Mouse (Mus musculus) stomach, embryonic 16.5 days (tissue): ENCODE data around the gene Wnt1. TPM values are rescaled to one million over a fixed set of nuclear protein-coding genes. Genes with fewer than 3 reads are reported as not detected.

ENCODE experiments used
- ATAC-seq: fragments of 200-750 bp; cut with Nextera tagmentation; 2 replicates; pipeline ENCODE4 v1.8.0; 2017; ENCODE audit warnings: moderate number of reproducible peaks, moderate TSS enrichment; ENCODE audit not compliant: insufficient read depth, low FRiP score
- H3K27ac ChIP-seq: fragments of 300-500 bp; sonication (generic); 2 replicates; pipeline ENCODE4 v1.5.1; 2014; ENCODE audit warnings: low read length
- H3K27me3 ChIP-seq: fragments of 300-500 bp; sonication (generic); 2 replicates; pipeline ENCODE4 v1.6.1; 2014; ENCODE audit warnings: low read length, control low read depth, mixed read lengths; ENCODE audit not compliant: control insufficient read depth, insufficient read depth
- H3K36me3 ChIP-seq: fragments of 300-500 bp; sonication (generic); 2 replicates; pipeline ENCODE4 v1.6.1; 2014; ENCODE audit warnings: low read length; ENCODE audit not compliant: control insufficient read depth, insufficient read depth
- H3K4me1 ChIP-seq: fragments of 300-500 bp; sonication (generic); 2 replicates; pipeline ENCODE4 v1.6.1; 2014; ENCODE audit warnings: low read length, control low read depth, mixed read lengths; ENCODE audit not compliant: control insufficient read depth, insufficient read depth
- H3K4me2 ChIP-seq: fragments of 300-500 bp; sonication (generic); 2 replicates; pipeline ENCODE4 v1.6.1; 2014; ENCODE audit warnings: low read depth, low read length, mixed read lengths
- H3K4me3 ChIP-seq: fragments of 300-500 bp; sonication (generic); replicated peaks from 2 replicates; pipeline ENCODE4 v1.5.1; 2014; ENCODE audit warnings: mild to moderate bottlenecking, low read length
- H3K9ac ChIP-seq: fragments of 300-500 bp; sonication (generic); 2 replicates; pipeline ENCODE4 v1.6.1; 2014; ENCODE audit warnings: low read length
- H3K9me3 ChIP-seq: fragments of 300-500 bp; sonication (generic); replicated peaks from 2 replicates; pipeline ENCODE4 v1.6.1; 2016; ENCODE audit warnings: low read length, control low read depth; ENCODE audit not compliant: control insufficient read depth
- WGBS: fragments of 180-500 bp; shearing (Covaris S2); extraction: QIAGEN DNeasy Blood & Tissue Kit; methylation state at CpG from one replicate; pipeline ENCODE4 v1.1.7; 2014; 5-methylcytosine and 5-hydroxymethylcytosine counted together
- polyA plus RNA-seq: library from polyadenylated mRNA; unstranded; fragments of >200 nt; fragmentation: Nextera tagmentation; extraction: Ambion mirVana; gene quantifications from 2 replicates; pipeline ENCODE4 v1.2.1, GENCODE M21; 2015

Gene Wnt1
- polyA plus RNA-seq, 1 experiment from 2014 or later: not detected

GRCm38 (mm10) chr15:98796803-98797595, 7.3 kb downstream of the Wnt1 start:
- Histone ChIP-seq H3K27ac (no peak overlapping the region), H3K4me2 (no peak overlapping the region), H3K9me3 (no peaks in the 10 kb centered on the region), H3K4me3 (no peak overlapping the region), H3K9ac (no peak overlapping the region), H3K4me1 (peaks cover 12% of the 10 kb centered on the region; the same call in 1 of the 2 replicates), H3K36me3 (no peaks in the 10 kb centered on the region), H3K27me3 (peaks cover 97% of the 10 kb centered on the region)
- no peak for ATAC-seq
- 6% methylated on average over 13 of the region's 13 CpGs for WGBS

GRCm38 (mm10) chr15:98797835-98798492, 8.3 kb downstream of the Wnt1 start:
- peaks cover 5% of the 10 kb centered on the region; the same call in 1 of the 2 replicates for H3K4me1 ChIP-seq
- WGBS: 6% methylated on average over 28 of the region's 28 CpGs
- peaks cover 97% of the 10 kb centered on the region for H3K27me3 ChIP-seq
- no peaks in the 10 kb centered on the region for H3K36me3 ChIP-seq
- no peak overlapping the region for H3K9ac ChIP-seq
- no peak for ATAC-seq
- H3K9me3 ChIP-seq: no peaks in the 10 kb centered on the region
- no peak overlapping the region for H3K4me2 ChIP-seq
- H3K27ac ChIP-seq: no peak overlapping the region
- no peak overlapping the region for H3K4me3 ChIP-seq

DNA sequence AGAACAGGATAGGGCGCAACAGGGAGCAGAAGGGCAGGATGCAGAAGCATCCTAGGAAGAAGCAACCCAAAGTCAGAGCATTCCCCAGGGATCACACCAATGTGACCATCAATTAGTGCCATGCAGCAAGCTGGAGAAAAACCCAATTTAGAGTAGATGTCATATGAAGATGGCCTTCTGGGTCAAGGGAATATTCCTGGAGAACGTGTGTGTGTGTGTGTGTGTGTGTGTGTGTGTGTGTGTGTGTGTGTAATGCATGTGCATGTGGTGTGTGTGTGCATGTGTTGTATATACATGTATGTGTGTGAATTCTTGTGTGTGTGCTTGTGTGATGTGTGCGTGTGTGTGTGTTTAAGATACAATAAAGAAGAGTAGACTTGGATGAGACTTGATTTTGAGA, 9.2 kb downstream of the Wnt1 start:
- 58% methylated on average over 3 of the region's 3 CpGs for WGBS
- Histone ChIP-seq H3K4me1 (no peaks in the 10 kb centered on the region), H3K9me3 (no peaks in the 10 kb centered on the region), H3K27me3 (peaks cover 98% of the 10 kb centered on the region), H3K27ac (no peak overlapping the region), H3K36me3 (no peaks in the 10 kb centered on the region), H3K4me2 (no peak overlapping the region), H3K9ac (no peak overlapping the region), H3K4me3 (no peak overlapping the region)
- ATAC-seq: no peak

DNA sequence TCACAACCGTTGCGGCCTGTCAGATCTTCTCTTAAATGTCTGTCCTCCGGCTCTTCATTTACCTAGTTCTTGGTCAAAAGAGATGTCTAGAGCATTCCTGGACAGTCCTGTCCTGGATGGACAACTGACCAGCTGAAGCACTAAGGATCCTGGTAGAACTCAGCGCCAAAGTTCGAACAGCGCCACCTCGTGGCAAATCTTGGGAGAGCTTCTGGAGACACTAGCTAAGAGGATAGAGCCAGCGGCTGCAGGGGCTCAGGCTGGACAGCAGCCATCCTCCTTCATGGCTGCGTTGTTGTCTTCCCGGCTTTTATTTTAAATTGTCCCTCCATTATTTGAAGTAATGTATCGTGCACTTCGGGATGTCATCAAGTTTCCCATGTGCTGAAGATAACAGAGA, 9.7 kb downstream of the Wnt1 start:
- no peaks in the 10 kb centered on the region for H3K36me3 ChIP-seq
- H3K9ac ChIP-seq: no peak overlapping the region
- H3K4me1 ChIP-seq: no peaks in the 10 kb centered on the region
- H3K4me2 ChIP-seq: no peak overlapping the region
- peak; percentile 48; the same call in 1 of the 2 replicates for ATAC-seq
- WGBS: 10% methylated on average over 12 of the region's 12 CpGs
- no peaks in the 10 kb centered on the region for H3K9me3 ChIP-seq
- peaks cover 98% of the 10 kb centered on the region for H3K27me3 ChIP-seq
- no peak overlapping the region for H3K27ac ChIP-seq
- H3K4me3 ChIP-seq: no peak overlapping the region

- ATAC-seq: no peak
- H3K27ac ChIP-seq: no peak overlapping the region
- no peak overlapping the region for H3K4me3 ChIP-seq
- no peak overlapping the region for H3K4me2 ChIP-seq
- H3K9me3 ChIP-seq: no peaks in the 10 kb centered on the region
- no peaks in the 10 kb centered on the region for H3K36me3 ChIP-seq
- H3K9ac ChIP-seq: no peak overlapping the region
- peaks cover 14% of the 10 kb centered on the region for H3K4me1 ChIP-seq
- WGBS: 8% methylated on average over 8 of the region's 8 CpGs
- H3K27me3 ChIP-seq: peaks cover 98% of the 10 kb centered on the region
Measured at GRCm38 (mm10) chr15:98802926-98803325, 13.3 kb downstream of the Wnt1 start.

GRCm38 (mm10) chr15:98804054-98804453, 14.4 kb downstream of the Wnt1 start:
- Histone ChIP-seq H3K9ac (peak overlapping the region; percentile 35; the same call in 1 of the 2 replicates), H3K36me3 (no peaks in the 10 kb centered on the region), H3K9me3 (no peaks in the 10 kb centered on the region), H3K4me3 (peak overlapping the region; percentile 28), H3K4me1 (peaks cover 17% of the 10 kb centered on the region), H3K27ac (no peak overlapping the region), H3K27me3 (peaks cover 98% of the 10 kb centered on the region), H3K4me2 (peak overlapping the region; percentile 45)
- ATAC-seq: no peak
- WGBS: under 1% methylated on average over 32 of the region's 32 CpGs

DNA sequence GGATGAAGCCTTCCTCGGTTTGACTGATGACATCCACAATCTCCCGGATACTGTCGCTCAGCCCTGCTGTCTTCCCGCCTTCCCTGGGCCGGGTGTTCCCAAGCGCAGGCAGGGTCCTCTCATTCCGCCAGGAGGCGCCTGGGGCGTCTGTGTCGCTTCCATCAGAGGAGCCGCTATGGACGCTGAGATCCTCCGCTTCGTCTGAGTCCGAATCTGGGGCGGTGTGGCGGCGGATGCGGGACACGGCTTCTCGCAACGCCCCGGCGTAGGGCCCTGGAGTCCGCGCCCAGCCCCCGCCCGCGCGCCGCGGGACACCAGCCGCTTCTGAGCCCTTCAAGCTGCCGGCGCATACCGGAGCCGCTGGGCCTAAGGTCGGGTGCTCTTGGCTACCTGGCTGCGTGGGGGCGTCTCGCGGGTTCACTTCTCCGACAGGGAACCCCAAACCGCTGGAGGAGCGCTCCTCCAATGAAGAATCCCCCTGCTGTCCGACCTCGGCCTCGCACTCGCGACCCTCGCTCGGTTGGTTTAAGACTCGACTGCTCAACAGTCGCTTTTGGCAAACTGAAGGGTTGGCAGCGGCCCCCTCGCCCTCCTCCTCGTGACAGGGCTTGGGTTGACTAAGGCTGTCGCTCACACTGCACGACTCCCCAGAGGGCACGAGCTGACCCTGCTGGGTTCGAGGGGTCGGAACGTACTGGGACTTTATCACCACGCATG, 15.8 kb downstream of the Wnt1 start:
- no peaks in the 10 kb centered on the region for H3K9me3 ChIP-seq
- H3K4me1 ChIP-seq: peaks cover 17% of the 10 kb centered on the region
- peak overlapping the region; percentile 68 for H3K4me2 ChIP-seq
- peaks cover 93% of the 10 kb centered on the region for H3K27me3 ChIP-seq
- H3K36me3 ChIP-seq: no peaks in the 10 kb centered on the region
- no peak overlapping the region for H3K27ac ChIP-seq
- WGBS: 2% methylated on average over 64 of the region's 64 CpGs
- peak overlapping the region; percentile 52 for H3K4me3 ChIP-seq
- peak overlapping the region; percentile 71 for H3K9ac ChIP-seq
- ATAC-seq: no peak

- H3K4me2 ChIP-seq: peak overlapping the region; percentile 66
- H3K27me3 ChIP-seq: peaks cover 85% of the 10 kb centered on the region
- WGBS: 18% methylated on average over 29 of the region's 30 CpGs
- no peak for ATAC-seq
- no peak overlapping the region for H3K9ac ChIP-seq
- H3K4me1 ChIP-seq: peaks cover 17% of the 10 kb centered on the region
- H3K36me3 ChIP-seq: no peaks in the 10 kb centered on the region
- H3K4me3 ChIP-seq: peak overlapping the region; percentile 45
- no peaks in the 10 kb centered on the region for H3K9me3 ChIP-seq
- no peak overlapping the region for H3K27ac ChIP-seq
Measured at GRCm38 (mm10) chr15:98806071-98806808, 16.6 kb downstream of the Wnt1 start.
